Mouse (Mus musculus): ENCODE data around the gene Cib4.

Cib4 gene

GRCm38 (mm10) chr5:30440308-30440906 lies 105.2 kb downstream of the Cib4 start:
- DNase-seq (ENCODE audit: inconsistent ontology term): no peak

DNA sequence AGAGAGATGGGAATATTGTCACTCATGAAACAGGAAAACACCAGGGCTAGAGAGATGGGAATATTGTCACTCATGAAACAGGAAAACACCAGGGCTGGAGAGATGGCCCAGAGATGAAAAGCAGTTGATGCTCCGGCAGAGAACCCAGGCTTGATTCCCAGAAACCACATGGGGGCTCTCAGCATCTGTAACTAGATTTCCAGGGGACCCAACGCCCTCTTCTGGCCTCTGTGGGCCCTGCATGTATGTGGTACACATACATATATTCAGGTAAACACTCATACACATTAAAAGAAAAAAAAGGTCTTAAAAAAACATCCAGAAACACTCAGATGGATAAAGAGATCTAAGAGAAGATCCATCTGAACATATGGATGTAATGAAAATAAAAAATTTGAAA lies 106.7 kb downstream of the Cib4 start:
- no peak for DNase-seq (ENCODE audit: inconsistent ontology term)

Measured in Muller cell, postnatal 12 days (primary cell).